Mouse (Mus musculus) stomach, embryonic 14.5 days (tissue): ENCODE data around the gene Sycn. TPM values are rescaled to one million over a fixed set of nuclear protein-coding genes. Genes with fewer than 3 reads are reported as not detected.

Experiments used
- ATAC-seq: fragments of 200-750 bp; cut with Nextera tagmentation; 2 replicates; pipeline ENCODE4 v1.8.0; 2017; ENCODE audit warnings: low read depth, moderate TSS enrichment; ENCODE audit not compliant: insufficient number of reproducible peaks, insufficient read depth, low FRiP score
- H3K27ac ChIP-seq: fragments of 300-500 bp; sonication (generic); 2 replicates; pipeline ENCODE4 v1.5.1; 2014; ENCODE audit warnings: mild to moderate bottlenecking, low read length, moderate library complexity, mixed read lengths
- H3K27me3 ChIP-seq: fragments of 300-500 bp; sonication (generic); 2 replicates; pipeline ENCODE4 v1.6.1; 2014; ENCODE audit warnings: low read length, control low read depth, mixed read lengths; ENCODE audit not compliant: control insufficient read depth, insufficient read depth
- H3K36me3 ChIP-seq: fragments of 300-500 bp; sonication (generic); 2 replicates; pipeline ENCODE4 v1.6.1; 2014; ENCODE audit warnings: mild to moderate bottlenecking, control low read depth, low read length, moderate library complexity, mixed read lengths; ENCODE audit not compliant: control insufficient read depth, insufficient read depth
- H3K4me1 ChIP-seq: fragments of 300-500 bp; sonication (generic); 2 replicates; pipeline ENCODE4 v1.6.1; 2014; ENCODE audit warnings: low read length, control low read depth, mixed read lengths; ENCODE audit not compliant: control insufficient read depth, insufficient read depth
- H3K4me2 ChIP-seq: fragments of 300-500 bp; sonication (generic); replicated peaks from 2 replicates; pipeline ENCODE4 v1.6.1; 2014; ENCODE audit warnings: low read depth, low read length, control low read depth
- H3K4me3 ChIP-seq: fragments of 300-500 bp; sonication (generic); 2 replicates; pipeline ENCODE4 v1.5.1; 2014; ENCODE audit warnings: low read depth, low read length, control low read depth
- H3K9ac ChIP-seq: fragments of 300-500 bp; sonication (generic); replicated peaks from 2 replicates; pipeline ENCODE4 v1.6.1; 2014; ENCODE audit warnings: low read depth, mild to moderate bottlenecking, control low read depth, low read length, moderate library complexity, mixed read lengths
- H3K9me3 ChIP-seq: fragments of 300-500 bp; sonication (generic); 2 replicates; pipeline ENCODE4 v1.6.1; 2016; ENCODE audit warnings: low read depth, low read length, control low read depth; ENCODE audit not compliant: control insufficient read depth
- WGBS: fragments of 180-500 bp; shearing (Covaris S2); extraction: QIAGEN DNeasy Blood & Tissue Kit; methylation state at CpG from one replicate; pipeline ENCODE4 v1.1.7; 2014; 5-methylcytosine and 5-hydroxymethylcytosine counted together
- microRNA-seq: library from miRNA; unstranded; fragments of <30 nt; microRNA quantifications from one replicate; pipeline ENCODE4, GENCODE M21; 2016
- polyA plus RNA-seq: library from polyadenylated mRNA; unstranded; fragments of >200 nt; fragmentation: Nextera tagmentation; extraction: Ambion mirVana; gene quantifications from 2 replicates; pipeline ENCODE4 v1.2.1, GENCODE M21; 2014

Gene Sycn
- polyA plus RNA-seq, 1 experiment from 2014 or later, result 0.49 TPM

DNA sequence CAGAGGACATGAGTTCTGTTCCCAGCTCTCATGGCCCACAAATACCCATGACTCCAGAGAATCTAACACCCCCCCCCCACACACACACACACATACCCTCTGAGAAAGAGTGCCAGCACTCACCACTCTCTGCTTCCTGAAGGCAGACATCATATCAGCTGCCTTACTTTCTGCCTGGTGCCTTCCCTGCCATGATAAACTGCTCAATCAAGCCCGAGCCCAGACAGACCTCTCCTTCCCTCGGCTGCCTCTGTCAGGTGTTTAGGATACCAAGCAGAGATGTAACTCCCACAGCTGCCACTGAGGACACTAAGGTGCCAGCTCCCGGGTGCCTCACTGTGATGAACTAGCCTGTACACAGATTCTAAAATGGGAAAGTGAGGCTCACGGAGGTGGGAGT lies 43.8 kb downstream of the Sycn start:
- Histone ChIP-seq H3K27ac (peak overlapping the region; percentile 55; the same call in 1 of the 2 replicates), H3K4me2 (no peak overlapping the region)
- WGBS, result 49% methylated on average over 4 of the region's 4 CpGs

DNA sequence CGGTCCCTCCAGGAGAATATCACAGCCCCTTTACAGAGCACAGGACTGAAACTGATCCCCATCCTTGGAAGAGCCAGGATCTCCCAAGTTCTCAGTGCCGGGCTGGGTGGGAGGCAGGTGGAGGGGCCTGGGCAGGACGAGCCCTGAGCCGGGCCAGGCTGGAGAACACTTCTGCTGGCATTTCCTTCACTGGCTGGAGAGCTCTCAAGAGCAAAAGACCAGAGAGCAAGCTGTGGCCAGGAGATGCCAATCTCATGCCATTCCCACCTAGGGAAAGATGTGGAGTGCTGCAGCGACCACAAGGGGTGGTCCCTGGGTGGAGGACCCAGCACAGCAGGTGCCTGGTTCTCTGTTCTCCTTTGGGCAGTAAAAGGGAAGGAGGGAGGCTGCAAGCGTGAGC lies 44.3 kb downstream of the Sycn start:
- Histone ChIP-seq H3K27ac (peak overlapping the region; percentile 21; the same call in 1 of the 2 replicates), H3K4me2 (no peak overlapping the region), H3K9ac (no peak overlapping the region), H3K9me3 (no peaks in the 10 kb centered on the region), H3K4me3 (no peak overlapping the region), H3K4me1 (peaks cover 40% of the 10 kb centered on the region), H3K36me3 (no peaks in the 10 kb centered on the region), H3K27me3 (no peaks in the 10 kb centered on the region)
- 78% methylated on average over 6 of the region's 6 CpGs for WGBS
- no peak for ATAC-seq

More for the DNA sequence above, 43.8 kb downstream of the Sycn start:
- no peak overlapping the region for H3K4me3 ChIP-seq
- H3K9ac ChIP-seq, result 0 out of 2 replicates have a peak overlapping the region, but pooled peaks have one; percentile 10
- H3K9me3 ChIP-seq, result no peaks in the 10 kb centered on the region
- H3K4me1 ChIP-seq, result peaks cover 45% of the 10 kb centered on the region
- ATAC-seq, result no peak
- no peaks in the 10 kb centered on the region for H3K27me3 ChIP-seq
- no peaks in the 10 kb centered on the region for H3K36me3 ChIP-seq

DNA sequence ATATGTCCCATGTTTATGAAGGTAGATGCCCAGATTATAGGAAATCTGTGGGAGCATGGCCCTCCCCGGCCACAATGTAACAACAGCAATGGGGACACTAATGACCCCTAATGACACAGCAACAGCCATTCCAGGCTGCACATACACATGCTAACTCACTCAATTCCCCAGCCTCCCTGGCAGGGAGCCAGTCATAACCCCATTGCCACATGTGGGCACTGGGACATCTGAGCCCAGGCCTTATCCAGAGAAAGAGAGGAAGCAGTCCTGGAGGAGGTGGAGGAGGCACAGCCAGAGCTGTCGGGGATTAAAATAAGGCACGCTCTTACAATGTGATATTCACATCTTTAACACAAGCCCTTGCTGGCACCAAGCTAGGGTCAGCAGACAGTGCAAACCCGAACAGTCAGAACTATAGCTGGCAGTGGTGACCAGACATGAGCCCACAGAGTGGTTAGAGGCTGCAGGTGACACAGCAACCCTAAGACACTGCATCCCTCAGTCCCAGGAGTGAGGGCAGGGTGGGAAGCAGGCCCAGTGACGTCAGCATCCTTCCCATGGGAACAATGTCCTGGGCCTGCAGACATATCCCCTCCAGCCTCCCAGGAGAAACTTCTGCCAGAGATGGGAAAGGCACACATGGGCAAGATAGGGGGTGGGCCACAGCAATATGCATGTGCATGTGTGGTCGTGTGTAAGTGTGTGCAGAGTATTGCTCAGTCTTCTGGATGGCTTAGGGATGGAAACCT lies 46.2 kb downstream of the Sycn start:
- Histone ChIP-seq H3K9ac (no peak overlapping the region), H3K27ac (no peak overlapping the region), H3K9me3 (no peaks in the 10 kb centered on the region), H3K4me1 (peaks cover 47% of the 10 kb centered on the region), H3K4me3 (no peak overlapping the region), H3K36me3 (no peaks in the 10 kb centered on the region), H3K4me2 (no peak overlapping the region), H3K27me3 (no peaks in the 10 kb centered on the region)
- 59% methylated on average over 6 of the region's 6 CpGs for WGBS
- ATAC-seq, result no peak

DNA sequence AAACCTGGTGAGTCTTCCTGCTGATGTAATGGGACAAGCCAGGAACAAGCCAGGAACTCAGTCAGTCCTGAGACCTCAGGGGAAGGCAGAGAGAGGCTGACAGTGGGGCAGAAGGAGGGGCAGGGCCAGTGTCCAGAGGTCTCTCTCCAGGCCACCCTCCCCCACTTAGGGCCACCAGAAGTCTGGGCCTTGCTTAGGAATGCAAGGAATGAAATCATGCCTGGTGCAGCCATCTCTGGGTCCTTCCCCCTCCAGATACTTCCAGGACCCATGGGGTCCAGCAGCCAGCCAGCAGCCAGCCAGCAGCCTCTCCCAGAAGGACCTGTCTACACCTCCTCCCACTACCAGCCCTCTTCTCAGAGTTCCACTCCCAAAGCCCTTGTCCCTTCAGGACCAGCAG lies 47.0 kb downstream of the Sycn start:
- no peaks in the 10 kb centered on the region for H3K9me3 ChIP-seq
- H3K27ac ChIP-seq, result no peak overlapping the region
- no peak overlapping the region for H3K4me3 ChIP-seq
- no peaks in the 10 kb centered on the region for H3K27me3 ChIP-seq
- no peak for ATAC-seq
- H3K4me2 ChIP-seq, result no peak overlapping the region
- H3K9ac ChIP-seq, result no peak overlapping the region
- H3K4me1 ChIP-seq, result peaks cover 50% of the 10 kb centered on the region
- H3K36me3 ChIP-seq, result no peaks in the 10 kb centered on the region

Small RNAs within 50 kb of the gene (microRNA-seq; reads per million reads assigned to microRNA genes)
- 0.78 reads per million for gene Mir7049

Other genes starting within 250 kb of the Sycn start
- gene Selenov, start 249.7 kb upstream of the Sycn start, polyA plus RNA-seq, result 0.27 TPM in 1 of 2 replicates, not detected in the other
- gene Dll3, start 238.6 kb upstream of the Sycn start, polyA plus RNA-seq, result 3.8 and 4.7 TPM in 2 replicates
- gene Timm50, start 228.8 kb upstream of the Sycn start, polyA plus RNA-seq, result 139 and 140 TPM in 2 replicates
- gene Supt5, start 202.1 kb upstream of the Sycn start, polyA plus RNA-seq, result 71.7 and 73.7 TPM in 2 replicates
- 1,258 and 1,269 TPM in 2 replicates for gene Rps16, start 190.2 kb upstream of the Sycn start, polyA plus RNA-seq
- 63.4 and 70.7 TPM in 2 replicates for gene Plekhg2, start 168.3 kb upstream of the Sycn start, polyA plus RNA-seq
- 15.5 and 17.6 TPM in 2 replicates for gene Zfp36, start 160.6 kb upstream of the Sycn start, polyA plus RNA-seq
- 47.1 and 51.1 TPM in 2 replicates for gene Med29, start 148.2 kb upstream of the Sycn start, polyA plus RNA-seq
- gene Paf1, start 147.9 kb upstream of the Sycn start, polyA plus RNA-seq, result 67.3 and 73.2 TPM in 2 replicates
- 17.0 and 17.2 TPM in 2 replicates for gene Gmfg, start 103.4 kb upstream of the Sycn start, polyA plus RNA-seq
- gene Lrfn1, start 88.9 kb upstream of the Sycn start, polyA plus RNA-seq, result 4.2 and 5.3 TPM in 2 replicates
- gene Ifnl2, start 30.4 kb upstream of the Sycn start, polyA plus RNA-seq, result not detected in 2 replicates
- not detected in 2 replicates for gene Ifnl3, start 18.0 kb upstream of the Sycn start, polyA plus RNA-seq
- not detected in 2 replicates for gene Nccrp1, start 6.4 kb downstream of the Sycn start, polyA plus RNA-seq
- 23.7 and 25.8 TPM in 2 replicates for gene Samd4b, start 57.3 kb downstream of the Sycn start, polyA plus RNA-seq
- 41.1 and 47.8 TPM in 2 replicates for gene Pak4, start 57.3 kb downstream of the Sycn start, polyA plus RNA-seq
- not detected in 2 replicates for gene Acp7, start 90.4 kb downstream of the Sycn start, polyA plus RNA-seq
- 5.8 and 6.3 TPM in 2 replicates for gene Fbxo27, start 152.0 kb downstream of the Sycn start, polyA plus RNA-seq
- gene Fbxo17, start 175.9 kb downstream of the Sycn start, polyA plus RNA-seq, result 9.5 and 12.1 TPM in 2 replicates
- gene Mrps12, start 200.9 kb downstream of the Sycn start, polyA plus RNA-seq, result 129 and 153 TPM in 2 replicates
- gene Sars2, start 201.1 kb downstream of the Sycn start, polyA plus RNA-seq, result 24.2 and 24.9 TPM in 2 replicates
- gene Ccer2, start 215.3 kb downstream of the Sycn start, polyA plus RNA-seq, result not detected in 2 replicates
- 64.9 and 68.8 TPM in 2 replicates for gene Sirt2, start 225.8 kb downstream of the Sycn start, polyA plus RNA-seq
- gene Nfkbib, start 226.6 kb downstream of the Sycn start, polyA plus RNA-seq, result 29.5 and 38.9 TPM in 2 replicates
- gene Rinl, start 248.1 kb downstream of the Sycn start, polyA plus RNA-seq, result 3.3 and 4.5 TPM in 2 replicates